Comparison of ENCODE assay signal across 10 mouse cellular contexts in genomic region chr6:119417821-119418220, GRCm38 (mm10). TPM values are rescaled to one million over a fixed set of nuclear protein-coding genes. Genes with fewer than 3 reads are reported as not detected.
DNase-seq lines count a peak whose midpoint lies in the region; ATAC-seq and TF ChIP-seq lines count a peak whose summit lies in the region.
"Had no signal": no experiment of that assay in that cellular context is flagged by ENCODE, and none has a peak within 500 bp of the region (broad histone marks: within the 10 kb centered on the region; RNA-seq: fewer than 3 reads in every experiment).

No protein-coding gene starts in this region.

- no peak for DNase-seq in cerebellum, adult 2 months
- no peak for DNase-seq in cerebellum, adult 11 months
- peak; percentile 14 for DNase-seq in hindbrain, embryonic 11.5 days (ENCODE audit: low spot score)
- no peak for DNase-seq in hindbrain, embryonic 14.5 days (ENCODE audit: low spot score)
- no peak for DNase-seq in midbrain, embryonic 14.5 days
- DNase-seq: cerebellum, adult 11-12 months had no signal

- H3K36me3 ChIP-seq in hindbrain, embryonic 11.5 days (ENCODE audit: control insufficient read depth, insufficient read depth, low read length), result no peaks in the 10 kb centered on the region
- no peaks in the 10 kb centered on the region for H3K36me3 ChIP-seq in hindbrain, embryonic 14.5 days (replicated peaks; ENCODE audit: control insufficient read depth, insufficient read depth)
- H3K36me3 ChIP-seq in midbrain, embryonic 12.5 days, result no peaks in the 10 kb centered on the region
- no peaks in the 10 kb centered on the region for H3K36me3 ChIP-seq in midbrain, embryonic 14.5 days (ENCODE audit: control insufficient read depth, insufficient read depth, low read length)
- H3K36me3 ChIP-seq in stomach, embryonic 15.5 days, result no peaks in the 10 kb centered on the region
- H3K36me3 ChIP-seq: kidney, embryonic 15.5 days had no signal

- H3K27me3 ChIP-seq in cerebellum, adult 2 months (ENCODE audit: control insufficient read depth, insufficient read depth, low read length), result no peaks in the 10 kb centered on the region
- no peaks in the 10 kb centered on the region for H3K27me3 ChIP-seq in hindbrain, embryonic 11.5 days (ENCODE audit: control insufficient read depth, insufficient read depth, low read length)
- H3K27me3 ChIP-seq in hindbrain, embryonic 14.5 days (ENCODE audit: control insufficient read depth, insufficient read depth, low read length), result no peaks in the 10 kb centered on the region
- peaks cover 43% of the 10 kb centered on the region for H3K27me3 ChIP-seq in midbrain, embryonic 12.5 days
- H3K27me3 ChIP-seq in midbrain, embryonic 14.5 days (ENCODE audit: control insufficient read depth, insufficient read depth, low read length), result 0 out of 2 replicates have a peak, but pooled peaks cover 6% of the 10 kb centered on the region
- H3K27me3 ChIP-seq in stomach, embryonic 15.5 days (replicated peaks), result no peaks in the 10 kb centered on the region
- H3K27me3 ChIP-seq: kidney, embryonic 15.5 days had no signal

- no peak overlapping the region for H3K9ac ChIP-seq in hindbrain, embryonic 11.5 days (ENCODE audit: low read depth, low read length)
- no peak overlapping the region for H3K9ac ChIP-seq in hindbrain, embryonic 14.5 days
- no peak overlapping the region for H3K9ac ChIP-seq in midbrain, embryonic 12.5 days (replicated peaks)
- H3K9ac ChIP-seq in midbrain, embryonic 14.5 days (replicated peaks; ENCODE audit: low read length), result no peak overlapping the region
- no peak overlapping the region for H3K9ac ChIP-seq in stomach, embryonic 15.5 days
- H3K9ac ChIP-seq: kidney, embryonic 15.5 days had no signal

- no peaks in the 10 kb centered on the region for H3K4me1 ChIP-seq in cerebellum, adult 2 months (ENCODE audit: control insufficient read depth, insufficient read depth, low read length)
- H3K4me1 ChIP-seq in hindbrain, embryonic 11.5 days (replicated peaks; ENCODE audit: control insufficient read depth, insufficient read depth, low read length), result peaks cover 5% of the 10 kb centered on the region; the same call in 1 of the 2 replicates
- H3K4me1 ChIP-seq in hindbrain, embryonic 14.5 days (replicated peaks; ENCODE audit: control insufficient read depth, insufficient read depth, low read length), result 0 out of 2 replicates have a peak, but pooled peaks cover 5% of the 10 kb centered on the region
- peaks cover 17% of the 10 kb centered on the region for H3K4me1 ChIP-seq in midbrain, embryonic 12.5 days
- H3K4me1 ChIP-seq in midbrain, embryonic 14.5 days (ENCODE audit: control insufficient read depth, insufficient read depth, low read length), result no peaks in the 10 kb centered on the region
- peaks cover 10% of the 10 kb centered on the region; the same call in 1 of the 2 replicates for H3K4me1 ChIP-seq in stomach, embryonic 15.5 days

- 76% methylated on average over 7 of the region's 7 CpGs for WGBS in cerebellum, adult 2 months
- 52% methylated on average over 7 of the region's 7 CpGs for WGBS in hindbrain, embryonic 11.5 days
- WGBS in hindbrain, embryonic 14.5 days, result 57% methylated on average over 7 of the region's 7 CpGs
- 59% methylated on average over 7 of the region's 7 CpGs for WGBS in midbrain, embryonic 12.5 days
- 49% methylated on average over 7 of the region's 7 CpGs for WGBS in midbrain, embryonic 14.5 days
- WGBS in stomach, embryonic 15.5 days, result 61% methylated on average over 7 of the region's 7 CpGs

- no peak overlapping the region for H3K4me3 ChIP-seq in cerebellum, adult 2 months (replicated peaks; ENCODE audit: insufficient read depth, low read depth, low read length)
- H3K4me3 ChIP-seq in hindbrain, embryonic 11.5 days (ENCODE audit: low read depth, low read length), result no peak overlapping the region
- H3K4me3 ChIP-seq in hindbrain, embryonic 14.5 days (replicated peaks; ENCODE audit: low read length), result no peak overlapping the region
- no peak overlapping the region for H3K4me3 ChIP-seq in midbrain, embryonic 12.5 days
- H3K4me3 ChIP-seq in midbrain, embryonic 14.5 days (replicated peaks; ENCODE audit: low read depth, low read length), result no peak overlapping the region
- no peak overlapping the region for H3K4me3 ChIP-seq in stomach, embryonic 15.5 days (replicated peaks)

- H3K4me2 ChIP-seq in hindbrain, embryonic 11.5 days (replicated peaks; ENCODE audit: low read depth, low read length), result no peak overlapping the region
- H3K4me2 ChIP-seq in hindbrain, embryonic 14.5 days (replicated peaks), result no peak overlapping the region
- peak overlapping the region; percentile 38; the same call in 1 of the 2 replicates for H3K4me2 ChIP-seq in midbrain, embryonic 12.5 days (replicated peaks)
- no peak overlapping the region for H3K4me2 ChIP-seq in midbrain, embryonic 14.5 days (ENCODE audit: low read length)
- no peak overlapping the region for H3K4me2 ChIP-seq in stomach, embryonic 15.5 days

- no peaks in the 10 kb centered on the region for H3K9me3 ChIP-seq in hindbrain, embryonic 11.5 days (ENCODE audit: control insufficient read depth, low read length)
- H3K9me3 ChIP-seq in hindbrain, embryonic 14.5 days (ENCODE audit: control insufficient read depth, low read length), result no peaks in the 10 kb centered on the region
- no peaks in the 10 kb centered on the region for H3K9me3 ChIP-seq in midbrain, embryonic 12.5 days
- no peaks in the 10 kb centered on the region for H3K9me3 ChIP-seq in midbrain, embryonic 14.5 days (ENCODE audit: control insufficient read depth, low read length)
- no peaks in the 10 kb centered on the region for H3K9me3 ChIP-seq in stomach, embryonic 15.5 days
- H3K9me3 ChIP-seq: kidney, embryonic 15.5 days had no signal

- no peak for TF ChIP-seq POLR2A in cerebellum, adult 2 months (IDR thresholded peaks at IDR 0.05; ENCODE audit: borderline replicate concordance, insufficient read depth, low read length)

- no peak for TF ChIP-seq CTCF in cerebellum, adult 2 months (IDR thresholded peaks at IDR 0.05; ENCODE audit: borderline replicate concordance, insufficient read depth, low read depth, low read length)

- 0 out of 2 replicates have a peak, but pooled peaks have one; percentile 1 for ATAC-seq in hindbrain, embryonic 11.5 days (ENCODE audit: low FRiP score)
- no peak for ATAC-seq in hindbrain, embryonic 14.5 days (ENCODE audit: low FRiP score)
- ATAC-seq in midbrain, embryonic 12.5 days (ENCODE audit: low FRiP score, low read depth), result peak; percentile 11; the same call in 1 of the 2 replicates
- ATAC-seq in midbrain, embryonic 14.5 days (ENCODE audit: low FRiP score, low TSS enrichment), result no peak
- ATAC-seq in stomach, embryonic 15.5 days (ENCODE audit: insufficient read depth, low FRiP score, low read depth), result no peak
- no peak for ATAC-seq in frontal cortex, adult (ENCODE audit: low TSS enrichment)

- peak overlapping the region; percentile 20; the same call in 1 of the 2 replicates for H3K27ac ChIP-seq in cerebellum, adult 2 months (ENCODE audit: insufficient read depth, low read length)
- no peak overlapping the region for H3K27ac ChIP-seq in hindbrain, embryonic 11.5 days (ENCODE audit: low read depth, low read length)
- no peak overlapping the region for H3K27ac ChIP-seq in hindbrain, embryonic 14.5 days
- H3K27ac ChIP-seq in midbrain, embryonic 12.5 days (replicated peaks), result no peak overlapping the region
- H3K27ac ChIP-seq in midbrain, embryonic 14.5 days (replicated peaks; ENCODE audit: low read depth, low read length), result no peak overlapping the region
- H3K27ac ChIP-seq in stomach, embryonic 15.5 days, result peak overlapping the region; percentile 35; the same call in 1 of the 2 replicates

RNA-seq across cellular contexts. Expression of gene Adipor2, which starts 0.3 kb away (rescaled TPM):
- 52.4 and 54.0 TPM in 2 replicates for polyA plus RNA-seq in cerebellum, adult 2 months (2012; rRNA removed)
- polyA plus RNA-seq in hindbrain, embryonic 11.5 days (2014; fragmentation: Nextera tagmentation; extraction: Ambion mirVana), result 19.3 and 34.5 TPM in 2 replicates
- 27.3 and 27.8 TPM in 2 replicates for polyA plus RNA-seq in hindbrain, embryonic 14.5 days (2014; fragmentation: Nextera tagmentation; extraction: Ambion mirVana)
- 36.6 and 37.6 TPM in 2 replicates for polyA plus RNA-seq in midbrain, embryonic 12.5 days (2016; fragmentation: Nextera tagmentation; extraction: Ambion mirVana)
- 31.9 and 33.5 TPM in 2 replicates for polyA plus RNA-seq in midbrain, embryonic 14.5 days (2014; fragmentation: Nextera tagmentation; extraction: Ambion mirVana)
- 53.9 and 58.7 TPM in 2 replicates for polyA plus RNA-seq in stomach, embryonic 15.5 days (2015; fragmentation: Nextera tagmentation; extraction: Ambion mirVana)

Comparison
In these comparisons a context has a peak if more than half of its experiments do, and no peak if none do; other contexts are left out.
1. ATAC-seq: peak in hindbrain, embryonic 11.5 days (single experiment) and midbrain, embryonic 12.5 days (single experiment); none in hindbrain, embryonic 14.5 days (single experiment), midbrain, embryonic 14.5 days (single experiment), stomach, embryonic 15.5 days (single experiment) and frontal cortex, adult (single experiment).
2. H3K27ac ChIP-seq: peak in cerebellum, adult 2 months (single experiment) and stomach, embryonic 15.5 days (single experiment); none in hindbrain, embryonic 11.5 days (single experiment), hindbrain, embryonic 14.5 days (single experiment), midbrain, embryonic 12.5 days (single experiment) and midbrain, embryonic 14.5 days (single experiment).